Mouse (Mus musculus) bone marrow macrophage, adult 2 months (primary cell): Measurements from ENCODE around the gene Hist1h4a.

ENCODE experiments used
- CTCF ChIP-seq: IDR thresholded peaks from 2 replicates; pipeline ENCODE4 v1.5.1; 2012; ENCODE audit warnings: low read depth, mild to moderate bottlenecking, low read length, moderate library complexity
- POLR2A ChIP-seq: IDR thresholded peaks from 2 replicates; pipeline ENCODE4 v1.6.1; 2012; ENCODE audit warnings: mild to moderate bottlenecking, low read depth, low read length, borderline replicate concordance

DNA sequence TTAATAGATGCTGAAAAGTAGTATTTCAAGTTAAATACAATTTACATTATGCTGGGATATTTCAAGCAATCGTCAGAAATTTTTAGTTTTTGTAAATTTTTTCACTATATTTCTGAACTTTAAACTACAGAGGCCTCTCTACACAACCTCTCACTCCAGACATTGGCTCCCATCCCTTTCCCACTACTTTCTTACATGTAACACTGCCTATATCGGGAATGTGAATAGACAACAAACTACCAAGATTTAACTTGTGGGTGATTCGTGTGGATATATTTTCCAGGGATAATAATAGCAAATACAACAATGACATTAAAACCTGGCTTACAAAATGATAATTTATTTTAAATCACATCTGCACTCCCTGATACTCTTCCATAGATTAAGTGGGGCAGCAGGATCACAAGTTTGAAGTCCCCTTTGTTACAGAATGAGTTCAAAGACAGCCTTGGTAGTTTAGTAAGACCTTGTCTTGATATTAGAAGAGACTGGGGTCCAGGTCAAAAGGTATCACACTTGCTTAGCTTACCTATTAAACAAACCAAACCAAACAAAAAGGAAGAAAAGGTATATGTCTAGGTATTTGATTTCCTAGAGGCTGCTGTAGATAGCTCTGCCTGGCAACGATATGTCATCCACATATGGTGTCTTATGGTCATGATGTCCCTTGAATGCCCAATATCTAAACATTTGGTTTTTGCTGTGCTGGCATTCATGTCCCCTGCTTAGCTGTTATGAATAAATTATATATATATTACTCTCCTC is 7.5 kb downstream of the Hist1h4a start:
- TF ChIP-seq POLR2A, result no peak
- no peak for TF ChIP-seq CTCF
